Mouse (Mus musculus) adrenal gland, postnatal 25 days (tissue): ENCODE data around the gene Id2. TPM values are rescaled to one million over a fixed set of nuclear protein-coding genes. Genes with fewer than 3 reads are reported as not detected.

Experiments used
- DNase-seq: peaks from one replicate; pipeline ENCODE4 v3.0.0; 2021; ENCODE audit warnings: mixed read lengths
- total RNA-seq: library from RNA; stranded (reverse); gene quantifications from 2 replicates; pipeline ENCODE4 v1.2.3, GENCODE M21; 2021

Gene Id2
- total RNA-seq, 1 experiment from 2014 or later: 569 TPM

DNA sequence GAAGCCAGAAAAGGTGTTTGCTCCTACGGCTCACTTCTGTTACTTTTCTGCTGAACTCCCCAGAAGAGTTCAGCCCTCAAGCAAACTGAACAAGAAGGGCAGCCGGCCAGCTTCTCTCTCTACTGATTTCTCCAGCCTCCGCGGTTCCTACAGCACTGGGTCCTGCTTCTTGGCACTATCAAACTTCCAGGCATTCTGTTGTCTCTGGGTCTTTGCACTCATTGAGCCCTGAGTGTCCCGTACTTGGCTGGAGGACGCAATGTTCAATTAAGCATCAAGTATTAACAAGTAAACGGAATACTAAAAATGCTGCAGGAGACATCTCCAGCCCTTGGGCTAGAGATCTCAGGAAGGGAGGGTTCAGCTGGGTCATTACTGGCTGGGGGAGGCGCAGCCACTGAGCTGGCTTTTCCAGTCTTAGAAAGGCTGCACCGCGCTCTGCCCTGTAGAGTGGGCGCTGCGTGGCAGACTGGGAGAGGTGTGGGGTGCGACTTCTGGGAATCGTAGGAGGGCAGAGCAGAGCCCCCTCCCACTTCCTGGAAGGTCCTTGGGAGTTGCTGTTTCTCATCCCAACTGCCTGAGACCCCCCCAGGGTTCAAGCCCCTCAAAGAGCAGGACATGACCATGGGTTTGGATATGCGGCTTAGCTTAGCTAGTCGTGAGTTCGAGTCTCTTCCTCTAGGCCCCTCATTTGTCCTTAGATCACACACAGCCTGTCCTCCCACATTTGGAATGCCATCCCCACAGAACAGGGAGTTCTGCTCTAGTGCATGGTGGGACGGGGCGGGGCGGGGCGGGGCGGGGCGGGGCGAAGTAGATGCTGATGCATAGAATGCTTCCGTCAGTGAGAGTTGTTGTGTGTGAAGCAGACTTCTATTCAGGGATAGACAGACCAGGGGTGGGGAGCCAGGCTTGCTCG, 13.4 kb downstream of the Id2 start:
- no peak for DNase-seq

DNA sequence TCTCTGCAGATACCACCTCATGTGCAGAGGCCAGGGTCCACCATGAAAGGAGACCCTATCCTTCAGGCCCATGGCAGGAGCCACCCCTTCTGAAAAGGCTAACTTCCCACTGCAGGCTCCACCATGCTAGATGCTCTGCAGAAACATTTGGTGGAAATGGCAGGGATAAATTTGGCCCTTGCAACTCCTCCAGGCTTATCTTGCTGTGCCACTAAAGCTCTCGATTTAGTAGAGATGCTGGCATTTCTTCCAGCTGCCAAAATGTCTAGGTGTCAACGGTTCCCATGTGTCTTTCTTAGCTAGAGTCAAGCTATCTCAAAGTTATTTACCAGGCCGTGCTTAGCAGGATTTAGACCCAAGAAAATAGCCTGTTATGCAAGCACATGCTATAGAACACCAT, 22.6 kb downstream of the Id2 start:
- no peak for DNase-seq

DNA sequence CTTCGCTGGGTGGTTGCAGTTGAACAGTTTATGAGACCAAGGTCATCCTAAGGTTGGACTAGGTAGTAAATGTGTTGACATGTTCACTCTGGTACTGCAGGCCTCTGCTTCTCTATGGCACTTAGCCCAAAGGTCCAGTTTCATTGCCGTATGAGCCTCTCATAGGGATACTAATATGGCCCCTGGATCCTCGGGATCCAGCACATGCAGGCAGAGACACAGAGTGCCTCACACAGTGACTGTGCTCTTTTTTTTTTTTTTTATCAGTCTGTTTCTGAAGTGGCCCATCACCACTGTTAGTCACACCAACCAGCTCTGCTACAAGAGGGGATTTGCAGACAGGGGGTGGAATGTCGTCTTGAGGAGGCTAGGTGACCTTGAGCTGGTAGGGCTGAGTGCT, 23.6 kb downstream of the Id2 start:
- DNase-seq: no peak

DNA sequence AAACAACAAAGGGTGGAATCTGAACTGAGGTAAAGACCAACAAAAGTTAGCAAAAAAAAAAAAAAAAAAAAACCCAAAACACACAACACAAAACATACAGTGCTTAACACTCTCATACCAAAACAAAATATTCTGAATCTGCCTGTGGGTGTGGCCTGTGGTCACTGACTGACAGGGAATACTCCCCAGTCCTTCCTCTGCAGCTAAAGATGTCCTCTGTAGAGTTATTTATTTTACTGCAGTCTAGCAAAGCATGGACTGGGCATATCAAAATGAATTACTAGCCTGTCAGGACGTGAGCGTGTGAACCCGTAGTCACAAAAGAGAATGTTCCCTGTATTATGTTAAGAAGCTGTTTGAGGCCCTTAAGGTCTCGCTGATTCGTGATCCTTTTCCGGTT, 34.7 kb downstream of the Id2 start:
- no peak for DNase-seq

DNA sequence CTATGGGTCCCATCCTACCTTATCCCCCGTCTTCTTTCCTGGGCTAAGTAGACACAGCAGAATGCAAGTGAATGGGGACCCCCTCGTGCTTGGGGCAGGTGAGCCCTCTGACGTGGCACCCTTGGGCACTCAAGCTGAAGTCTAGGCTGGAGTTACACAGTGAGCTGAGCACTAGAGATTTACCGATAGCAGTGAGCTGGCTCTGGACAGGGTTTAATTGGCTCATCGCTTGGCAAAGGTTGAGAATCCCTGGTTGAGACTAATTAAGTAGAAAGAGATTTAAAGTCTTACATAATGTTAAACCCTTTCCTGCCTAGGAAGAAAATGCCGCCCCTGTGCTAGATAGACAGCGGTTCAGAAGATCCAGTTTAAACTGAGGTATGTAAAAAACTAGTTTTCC, 36.0 kb downstream of the Id2 start:
- DNase-seq: no peak

DNA sequence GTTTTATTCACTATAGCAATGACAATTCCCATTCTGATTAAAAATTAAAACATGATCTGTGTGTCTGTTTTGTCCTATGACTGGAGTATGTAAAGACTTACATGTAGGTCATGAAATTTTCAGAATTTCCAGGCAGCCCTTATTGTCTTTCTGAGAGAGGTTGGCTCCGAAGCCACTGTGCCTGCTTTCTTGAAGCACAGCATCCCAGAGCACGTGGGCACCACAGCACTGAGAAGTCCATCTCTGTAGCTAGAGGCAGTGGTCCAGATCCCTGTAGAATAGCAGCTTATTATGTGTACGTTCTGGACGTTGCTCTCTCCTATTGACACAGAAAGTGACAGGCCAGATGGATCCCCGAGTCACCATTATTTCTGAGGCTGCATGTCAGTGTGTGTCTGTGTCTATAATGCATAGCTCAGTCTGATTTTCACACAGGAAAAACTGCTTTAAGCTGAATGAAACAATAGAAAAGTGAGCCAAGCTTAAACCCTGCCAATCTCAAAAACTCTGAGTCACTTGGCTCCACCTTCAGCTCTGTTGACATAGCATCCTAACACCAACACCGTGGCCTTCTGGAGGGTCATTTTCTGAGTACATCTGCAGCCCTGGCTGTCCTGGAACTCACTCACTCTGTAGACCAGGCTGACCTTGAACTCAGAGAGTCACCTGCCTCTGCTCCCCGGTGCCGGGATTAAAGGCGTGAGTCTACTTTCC, 37.3 kb downstream of the Id2 start:
- peak; percentile 17 for DNase-seq

DNA sequence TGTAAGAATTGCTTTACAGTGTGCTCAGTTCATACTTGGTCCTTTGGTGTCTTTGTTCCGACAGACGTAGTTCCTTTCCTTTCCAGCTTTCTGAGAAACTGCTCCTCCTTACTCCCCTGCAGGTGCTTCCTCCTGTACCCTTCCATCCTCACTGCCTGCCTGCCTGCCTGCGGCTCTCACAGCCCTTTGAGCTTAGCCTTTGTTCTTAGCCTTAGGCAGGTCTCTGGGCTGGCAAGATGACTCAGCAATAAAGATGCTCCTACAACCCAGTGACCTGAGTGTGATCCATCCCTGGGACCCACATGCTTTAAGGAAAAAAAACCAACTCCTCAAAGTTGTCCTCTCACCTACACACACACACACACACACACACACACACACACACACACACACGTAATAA, 42.0 kb downstream of the Id2 start:
- DNase-seq: no peak

DNA sequence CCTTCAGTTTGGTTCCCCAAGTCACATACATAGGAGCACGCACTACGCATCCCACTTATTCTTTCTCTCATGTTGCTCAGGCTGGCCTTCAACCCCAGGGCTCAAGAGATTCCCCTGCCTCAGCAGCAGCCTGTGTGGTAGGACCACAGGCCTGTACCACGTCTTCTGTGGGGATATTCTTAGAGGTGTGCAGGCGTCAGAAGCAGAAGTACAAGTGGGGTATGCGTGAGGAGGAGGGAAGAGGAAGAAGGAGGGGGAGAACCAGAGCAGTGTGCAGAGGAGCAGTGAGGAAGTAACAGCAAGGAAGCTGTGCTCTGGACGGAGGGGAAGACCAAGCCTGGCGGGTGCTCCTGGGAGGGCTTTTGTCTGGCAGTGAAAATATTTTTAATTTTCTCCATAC, 42.4 kb downstream of the Id2 start:
- DNase-seq: no peak

DNA sequence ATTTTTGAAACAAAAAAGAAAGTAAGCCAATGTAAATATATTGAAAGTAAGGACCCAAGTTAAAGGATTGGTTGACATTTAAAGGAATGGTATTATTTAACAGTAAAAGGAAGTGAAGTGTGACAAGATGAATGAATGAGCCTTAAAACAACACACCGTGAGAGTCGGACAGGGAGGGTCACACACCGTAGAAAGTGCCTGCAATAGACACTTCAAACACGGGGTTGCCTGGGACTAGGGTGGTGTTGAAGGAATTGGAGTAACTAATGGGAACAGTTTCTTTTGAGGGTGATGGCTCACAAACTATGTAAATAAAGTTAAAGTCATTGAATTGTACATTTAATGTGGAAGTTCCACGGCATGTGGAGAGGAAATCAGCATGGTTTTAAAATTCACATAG, 47.7 kb downstream of the Id2 start:
- DNase-seq: no peak

DNA sequence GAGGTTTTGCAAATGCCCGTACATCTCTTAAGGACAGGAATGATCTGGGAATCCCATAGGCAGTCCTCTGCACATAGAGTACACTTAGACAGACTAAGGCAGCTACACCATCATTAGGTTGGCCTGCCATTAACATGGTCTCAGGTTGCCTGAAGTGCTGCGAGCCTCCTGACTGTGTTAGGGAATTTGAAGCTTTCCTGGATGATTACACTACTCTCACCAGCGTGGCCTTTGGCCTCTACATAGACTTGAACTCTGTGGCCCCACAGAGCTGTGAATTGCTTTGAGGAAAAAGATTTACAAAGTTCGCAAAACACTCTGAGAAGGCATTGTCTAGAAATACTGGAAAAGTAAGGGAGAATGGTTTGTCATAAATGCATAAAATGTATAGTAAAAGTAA, 52.4 kb downstream of the Id2 start:
- no peak for DNase-seq

DNA sequence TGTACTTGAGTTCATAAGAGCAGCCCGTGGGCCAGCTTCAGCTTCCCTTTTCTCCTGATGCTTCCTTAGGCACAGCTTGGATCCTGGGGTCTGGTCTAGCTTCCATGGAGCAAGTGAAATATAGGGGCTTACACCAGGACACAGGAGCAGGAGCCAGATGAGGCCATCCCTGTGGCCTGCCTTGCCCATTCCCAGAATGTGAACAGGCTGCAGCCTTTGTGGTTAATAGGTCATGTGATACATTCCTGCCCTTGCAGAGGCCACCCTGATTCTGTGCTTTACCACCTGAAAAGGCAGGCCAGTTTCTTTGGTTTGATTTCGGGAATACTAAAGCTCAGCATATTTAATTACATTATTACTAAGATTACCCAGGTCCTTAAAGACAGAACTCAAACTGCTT, 52.9 kb downstream of the Id2 start:
- no peak for DNase-seq

Other genes with a start within 250 kb of the Id2 start
- 84.4 and 114 TPM in 2 replicates for gene Kidins220, start 122.2 kb downstream of the Id2 start, total RNA-seq